Mouse (Mus musculus) mammary gland, adult 2 months (tissue): ENCODE data around the gene Faf2. TPM values are rescaled to one million over a fixed set of nuclear protein-coding genes. Genes with fewer than 3 reads are reported as not detected.

ENCODE experiments used
- polyA plus RNA-seq: library from polyadenylated mRNA; depleted of rRNA; stranded (reverse); fragments of >200 nt; gene quantifications from 2 replicates; pipeline ENCODE4 v1.2.3, GENCODE M21; 2012; ENCODE audit warnings: low replicate concordance; rRNA removed

The Faf2 gene
- 18.5 and 27.4 TPM in 2 replicates for polyA plus RNA-seq

DNA sequence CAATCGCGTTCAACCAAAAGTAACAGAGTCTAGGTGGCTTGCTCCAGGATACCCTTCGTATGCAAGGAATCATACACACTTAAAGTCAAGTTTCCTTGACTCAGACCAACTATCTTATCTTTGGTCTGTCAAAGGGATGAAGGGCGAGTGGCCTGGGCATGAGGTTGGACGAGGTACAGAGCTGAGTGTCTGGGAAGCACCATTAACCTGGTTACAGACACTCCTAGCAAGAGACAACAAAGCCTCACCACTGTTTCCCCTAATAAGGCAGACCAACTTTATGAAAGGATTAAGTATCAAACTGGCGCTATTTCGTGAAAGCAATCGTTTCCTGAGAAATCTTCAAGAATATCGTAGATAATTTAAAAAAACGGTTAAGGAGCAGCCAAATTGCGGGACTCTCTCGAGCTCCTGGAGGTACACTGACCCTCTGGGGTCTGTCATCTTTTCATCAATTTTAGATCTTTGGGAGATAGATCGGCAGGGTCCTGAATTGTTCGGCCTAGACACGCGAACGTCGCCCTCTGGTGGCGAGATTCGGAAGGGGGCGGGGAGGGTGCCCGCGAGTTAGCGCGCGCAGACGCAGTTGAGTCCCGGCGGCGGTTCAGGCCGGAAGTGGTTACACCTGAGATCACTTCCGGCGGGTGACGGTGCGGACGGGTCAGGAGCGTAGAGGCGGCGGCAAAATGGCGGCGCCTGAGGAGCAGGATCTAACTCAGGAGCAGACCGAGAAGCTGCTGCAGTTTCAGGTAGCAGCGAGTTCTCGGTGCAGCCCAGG lies at the start of gene Faf2:
Gene Faf2 (plus strand): TSS at position 630 of the 778 bp plus-strand sequence.

DNA sequence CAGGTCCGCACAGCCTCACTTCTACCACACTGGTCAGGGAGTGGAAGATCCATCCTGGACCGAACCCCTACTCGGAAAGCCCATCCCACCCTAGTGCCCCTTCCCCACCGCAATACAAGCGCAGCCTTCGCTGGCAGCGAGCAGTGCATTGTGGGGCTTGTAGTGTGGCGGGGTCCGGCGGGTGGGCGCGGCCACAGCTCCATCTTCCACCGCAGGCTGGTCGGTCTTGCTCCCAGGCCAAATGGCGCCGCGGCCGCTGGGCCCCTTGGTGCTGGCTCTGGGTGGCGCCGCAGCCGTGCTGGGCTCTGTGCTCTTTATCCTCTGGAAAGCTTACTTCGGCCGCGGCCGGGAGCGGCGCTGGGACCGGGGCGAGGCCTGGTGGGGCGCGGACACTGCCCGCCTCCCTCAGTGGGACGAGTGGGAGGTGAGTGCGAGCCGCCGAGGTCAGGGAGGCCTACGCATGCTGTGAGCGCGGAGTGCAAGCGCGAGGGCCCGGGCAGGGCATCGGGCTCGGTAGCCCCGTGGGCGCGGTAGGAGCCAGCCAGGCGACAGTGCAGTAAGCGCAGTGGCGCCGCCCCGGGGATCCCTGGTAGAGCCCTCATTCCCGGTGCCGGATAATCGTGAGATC lies 46.6 kb upstream of the Faf2 start, which contains the start of gene Arl10:
Gene Arl10 (plus strand): TSS at position 162 of the 628 bp plus-strand sequence.

DNA sequence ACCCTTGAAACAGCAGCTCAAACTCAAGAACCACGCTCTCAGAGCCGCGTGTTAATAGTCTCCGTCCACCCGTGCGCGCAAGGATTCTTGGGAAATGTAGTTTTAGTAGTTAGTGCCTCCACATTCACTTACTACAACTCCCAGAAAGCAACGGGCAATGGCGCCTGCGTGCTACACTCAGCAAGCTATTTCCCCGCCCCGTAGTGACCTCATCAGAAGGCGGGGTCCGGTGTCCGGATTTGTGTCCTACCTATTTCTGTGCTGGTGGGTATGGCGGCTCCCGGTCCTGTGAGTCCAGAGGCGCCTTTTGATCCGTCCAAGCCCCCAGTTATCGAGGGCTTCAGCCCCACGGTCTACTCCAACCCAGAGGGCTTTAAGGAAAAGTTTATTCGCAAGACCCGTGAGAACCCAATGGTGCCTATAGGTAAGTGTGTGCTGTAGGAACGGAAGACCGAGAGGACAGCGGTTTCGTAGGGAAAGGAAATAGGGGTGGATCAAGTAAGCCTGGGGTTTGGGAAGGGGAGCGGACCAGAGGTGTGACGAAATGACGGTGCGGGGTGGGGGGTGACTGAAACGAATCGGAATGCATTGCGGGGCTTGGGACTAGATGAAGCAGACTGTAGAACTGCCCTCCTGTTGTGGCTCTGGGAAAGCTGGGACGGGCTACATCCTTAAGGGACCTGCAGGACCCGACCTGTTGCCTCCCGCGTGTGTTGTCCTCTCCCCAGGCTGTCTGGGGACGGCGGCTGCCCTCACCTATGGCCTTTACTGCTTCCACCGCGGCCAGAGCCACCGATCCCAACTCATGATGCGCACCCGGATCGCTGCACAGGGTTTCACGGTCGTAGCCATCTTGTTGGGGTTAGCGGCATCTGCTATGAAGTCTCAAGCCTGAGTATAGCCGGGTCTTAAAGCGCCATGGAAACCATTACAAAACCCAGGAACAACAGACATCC lies 31.3 kb upstream of the Faf2 start, which contains the start of the genes Nop16 and Higd2a:
Gene Nop16 (minus strand): TSS at position 95 of the 956 bp plus-strand sequence.
Gene Higd2a (plus strand): TSS at position 212 of the 956 bp plus-strand sequence.

DNA sequence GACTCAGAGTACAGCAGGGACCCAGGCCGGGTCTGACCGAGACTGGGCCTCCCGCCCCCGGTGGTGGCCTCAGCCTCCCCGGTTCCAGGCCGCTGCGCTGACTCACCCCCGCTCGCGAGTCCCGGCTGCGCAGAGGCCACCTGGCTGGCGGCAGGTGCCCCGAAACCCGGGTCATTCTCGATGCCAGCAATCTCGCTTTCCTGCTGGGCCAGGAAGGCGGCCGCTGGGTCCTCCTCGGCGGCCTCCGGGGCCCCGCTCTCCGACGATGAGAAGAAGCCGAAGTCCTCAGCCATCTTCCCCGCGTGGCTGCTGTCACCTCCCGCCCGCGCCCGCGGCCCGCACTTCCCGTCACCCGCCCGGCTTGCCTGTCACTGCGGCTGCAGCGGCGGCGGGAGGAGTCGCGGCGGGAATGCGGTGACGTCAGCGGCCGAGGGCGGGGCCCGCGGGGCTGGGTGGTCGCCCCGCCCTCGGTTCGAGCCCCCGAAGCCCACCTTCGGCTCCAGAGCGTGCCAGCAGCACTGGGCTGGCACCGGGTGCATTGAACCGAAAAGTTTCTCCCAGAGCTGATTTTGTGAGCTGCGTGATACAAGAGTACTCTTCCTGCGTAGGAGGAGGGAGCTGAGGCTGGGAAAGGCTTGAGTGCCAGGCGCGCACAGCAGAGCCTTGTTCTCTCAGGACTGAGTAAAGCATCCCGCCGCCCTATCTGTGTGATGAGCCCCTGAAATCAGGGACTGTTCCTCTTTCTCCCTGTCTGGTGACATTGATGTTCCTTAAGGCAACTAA lies 10.4 kb upstream of the Faf2 start, which contains the start of gene Cltb:
Gene Cltb (minus strand): TSS at position 373 of the 783 bp plus-strand sequence.

DNA sequence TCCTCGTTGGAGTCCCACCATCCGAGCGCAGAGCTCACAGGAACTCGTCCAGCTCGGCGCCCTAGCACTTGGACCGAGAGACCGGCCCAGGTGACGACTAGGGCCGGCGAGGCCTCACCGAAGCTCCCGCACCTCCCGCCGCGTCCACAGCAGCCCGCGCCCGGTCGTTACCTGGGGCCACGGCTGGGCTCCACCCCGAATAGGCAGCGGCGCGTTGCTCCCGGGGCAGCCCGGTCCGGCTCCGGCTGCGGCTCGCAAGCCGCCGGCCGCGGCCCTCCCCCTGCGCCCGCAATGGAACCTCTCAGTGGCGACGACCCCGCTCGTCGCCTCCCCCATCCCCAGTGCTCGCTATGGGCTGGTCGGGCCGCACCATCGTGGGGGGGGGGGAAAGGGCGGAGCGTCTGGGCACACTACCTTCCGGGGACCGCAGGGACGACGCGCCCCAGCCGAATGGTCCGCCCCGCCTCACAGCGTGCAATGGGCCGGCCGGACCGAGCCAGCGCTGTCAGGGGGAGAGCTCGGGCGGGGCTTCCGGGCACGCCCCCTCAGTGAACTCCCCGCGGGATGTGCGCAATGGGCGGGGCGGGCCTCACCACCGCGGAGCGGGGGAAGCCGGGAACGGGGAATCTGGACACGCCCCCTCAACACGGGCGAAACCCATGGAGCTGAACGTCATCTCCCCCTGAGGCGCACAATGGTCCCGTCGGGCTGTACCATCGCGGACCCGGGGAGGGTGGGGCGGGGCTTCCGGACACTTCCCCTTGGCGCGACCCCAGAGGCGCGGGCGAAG lies 72.2 kb downstream of the Faf2 start, which contains the start of gene Rnf44:
Gene Rnf44 (minus strand): TSS at position 350 of the 790 bp plus-strand sequence.

DNA sequence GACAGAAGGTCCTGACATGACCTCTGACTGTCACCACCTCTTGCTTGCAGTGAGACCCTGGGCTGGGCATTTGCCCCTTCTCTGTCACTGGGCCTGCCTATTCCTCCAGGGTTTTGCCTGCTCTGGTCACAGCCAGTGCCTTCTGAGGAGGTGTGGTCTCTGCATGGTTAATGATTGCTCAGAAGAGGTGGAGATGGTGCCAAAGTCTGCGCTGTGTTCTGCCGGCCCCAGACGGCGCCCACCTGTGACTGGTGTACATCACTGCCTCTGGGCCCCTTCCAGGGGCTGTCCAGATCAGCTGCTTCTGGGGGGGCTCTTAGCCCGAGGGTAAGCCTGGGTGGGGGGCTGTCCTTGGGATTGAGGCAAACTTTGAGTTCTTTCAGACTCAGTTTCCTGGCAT lies 79.7 kb downstream of the Faf2 start, which contains the start of gene Cdhr2:
Gene Cdhr2 (plus strand): TSS at position 219 of the 400 bp plus-strand sequence.

Other genes with a start within 250 kb of the Faf2 start
- gene Thoc3, start 152.9 kb upstream of the Faf2 start, polyA plus RNA-seq: 24.4 and 57.3 TPM in 2 replicates
- gene Simc1, start 118.0 kb upstream of the Faf2 start, polyA plus RNA-seq: 7.4 and 9.5 TPM in 2 replicates
- gene 4833439L19Rik, start 56.3 kb upstream of the Faf2 start, polyA plus RNA-seq: 98.9 and 187 TPM in 2 replicates
- gene Arl10, start 46.8 kb upstream of the Faf2 start, polyA plus RNA-seq: 25.5 and 31.3 TPM in 2 replicates
- 4.5 and 8.5 TPM in 2 replicates for gene Nop16, start 31.7 kb upstream of the Faf2 start, polyA plus RNA-seq
- gene Higd2a, start 31.6 kb upstream of the Faf2 start, polyA plus RNA-seq: 138 and 146 TPM in 2 replicates
- 57.0 and 62.0 TPM in 2 replicates for gene Cltb, start 10.4 kb upstream of the Faf2 start, polyA plus RNA-seq
- gene Rnf44, start 72.1 kb downstream of the Faf2 start, polyA plus RNA-seq: 229 and 423 TPM in 2 replicates
- 0.02 and 0.06 TPM in 2 replicates for gene Cdhr2, start 79.7 kb downstream of the Faf2 start, polyA plus RNA-seq
- gene Gprin1, start 128.1 kb downstream of the Faf2 start, polyA plus RNA-seq: 0.06 and 0.12 TPM in 2 replicates
- gene Sncb, start 144.8 kb downstream of the Faf2 start, polyA plus RNA-seq: not detected in 2 replicates
- not detected in 2 replicates for gene Eif4e1b, start 162.2 kb downstream of the Faf2 start, polyA plus RNA-seq
- gene Tspan17, start 167.6 kb downstream of the Faf2 start, polyA plus RNA-seq: 26.1 and 26.7 TPM in 2 replicates